Mouse (Mus musculus): Measurements from ENCODE around the gene Pccb.
A peak's percentile ranks its signal among the peaks of the same experiment; 100 is the strongest.

Gene Pccb

GRCm38 (mm10) chr9:100984381-100985310 is 50.1 kb downstream of the Pccb start:
- no peak for DNase-seq (ENCODE audit: low spot score in 2 of 2)

GRCm38 (mm10) chr9:100982786-100983185 is 51.9 kb downstream of the Pccb start:
- DNase-seq (ENCODE audit: low spot score in 2 of 2) = no peak

DNA sequence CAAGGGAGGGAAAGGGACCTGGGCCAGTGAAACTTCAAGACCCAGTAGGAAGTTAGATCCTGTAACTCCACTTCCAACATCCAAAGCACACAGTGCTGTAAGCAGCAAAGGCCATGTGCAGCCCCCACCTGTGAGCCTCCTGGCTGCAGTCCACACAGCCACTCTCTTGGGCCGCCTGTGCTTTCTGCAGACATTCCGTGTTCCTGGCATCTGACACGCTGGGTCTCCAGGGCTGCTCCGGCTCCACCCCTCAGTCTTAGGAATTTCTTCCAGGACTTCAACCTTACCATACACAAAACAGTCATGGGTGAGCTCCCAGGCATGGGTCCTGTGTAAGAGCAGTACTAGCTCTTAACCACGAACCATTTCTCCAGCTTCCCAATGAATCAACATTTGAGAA is 55.4 kb downstream of the Pccb start:
- DNase-seq (ENCODE audit: low spot score in 2 of 2) = no peak

GRCm38 (mm10) chr9:100978666-100979065 is 56.0 kb downstream of the Pccb start:
- no peak for DNase-seq (ENCODE audit: low spot score in 2 of 2)

DNA sequence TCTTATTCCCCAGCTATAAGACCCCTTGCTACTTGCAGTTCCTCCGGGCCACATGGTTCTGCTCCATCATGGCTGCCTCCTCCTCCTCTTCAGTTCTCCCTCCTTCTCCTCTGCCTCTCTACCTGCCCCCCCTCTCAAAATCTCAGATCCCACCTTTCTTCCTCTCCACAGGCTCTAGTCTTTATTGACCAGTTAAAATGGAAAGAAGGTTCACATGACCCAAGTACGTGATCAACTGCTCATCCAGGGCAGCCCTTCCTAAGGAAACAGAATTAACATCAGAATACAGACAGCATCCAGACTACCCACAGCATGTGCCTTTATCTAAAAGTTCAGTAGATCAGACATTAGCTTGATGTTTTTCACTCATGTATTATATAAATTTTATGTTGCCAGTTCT is 65.2 kb downstream of the Pccb start:
- no peak for DNase-seq (ENCODE audit: low spot score in 2 of 2)

DNA sequence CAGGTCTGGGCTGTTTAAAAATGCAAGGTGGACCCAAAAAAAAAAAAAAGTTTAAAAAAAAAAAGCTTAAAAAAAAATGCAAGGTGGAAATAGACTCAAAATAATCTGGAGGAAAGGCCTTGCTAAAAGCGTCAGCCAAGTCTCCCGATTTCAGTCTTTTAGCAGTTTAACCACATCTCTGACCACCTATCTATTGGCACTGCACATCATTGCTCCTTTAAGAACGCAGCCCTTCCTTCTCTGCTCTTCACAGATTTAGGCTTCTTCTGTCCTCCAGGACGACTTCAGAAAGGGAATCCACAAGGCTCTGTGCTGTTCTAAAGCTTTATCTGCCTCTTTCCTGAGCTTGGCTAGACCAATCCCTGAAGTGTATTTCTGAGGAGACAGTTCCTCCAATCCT is 70.6 kb downstream of the Pccb start:
- no peak for DNase-seq (ENCODE audit: low spot score in 2 of 2)

DNA sequence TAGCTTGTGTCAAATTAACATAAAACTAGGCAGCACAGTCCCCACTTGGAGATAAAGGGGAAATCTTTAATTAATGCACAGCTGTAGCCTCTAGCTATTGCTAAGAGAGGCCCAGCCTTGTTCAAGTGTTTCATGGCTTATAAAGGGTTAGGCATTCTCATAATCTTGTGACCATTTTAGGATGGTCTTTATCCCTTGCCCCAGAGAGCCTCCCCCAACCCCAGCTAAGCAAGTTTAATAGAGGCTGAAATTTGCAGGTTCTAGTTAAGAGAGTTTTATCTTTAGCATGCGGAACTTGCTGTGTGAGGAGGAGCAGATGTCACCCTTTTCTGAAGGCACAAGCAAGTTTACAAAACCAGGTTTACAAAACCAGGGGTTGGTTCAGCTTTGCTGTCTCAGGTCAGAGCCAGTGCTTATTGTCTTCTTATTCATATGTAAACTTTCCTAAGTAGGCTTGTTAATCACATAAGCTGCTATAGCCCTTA is 71.2 kb downstream of the Pccb start:
- no peak for DNase-seq (ENCODE audit: low spot score in 2 of 2)

- no peak for DNase-seq (ENCODE audit: low spot score in 2 of 2)
These were observed 71.7 kb downstream of the Pccb start for GRCm38 (mm10) chr9:100962903-100963427.

- peak in 1 of 2 experiments; percentile 6 for DNase-seq (ENCODE audit: low spot score in 2 of 2)
These were observed 83.2 kb downstream of the Pccb start for GRCm38 (mm10) chr9:100951481-100951880.

DNA sequence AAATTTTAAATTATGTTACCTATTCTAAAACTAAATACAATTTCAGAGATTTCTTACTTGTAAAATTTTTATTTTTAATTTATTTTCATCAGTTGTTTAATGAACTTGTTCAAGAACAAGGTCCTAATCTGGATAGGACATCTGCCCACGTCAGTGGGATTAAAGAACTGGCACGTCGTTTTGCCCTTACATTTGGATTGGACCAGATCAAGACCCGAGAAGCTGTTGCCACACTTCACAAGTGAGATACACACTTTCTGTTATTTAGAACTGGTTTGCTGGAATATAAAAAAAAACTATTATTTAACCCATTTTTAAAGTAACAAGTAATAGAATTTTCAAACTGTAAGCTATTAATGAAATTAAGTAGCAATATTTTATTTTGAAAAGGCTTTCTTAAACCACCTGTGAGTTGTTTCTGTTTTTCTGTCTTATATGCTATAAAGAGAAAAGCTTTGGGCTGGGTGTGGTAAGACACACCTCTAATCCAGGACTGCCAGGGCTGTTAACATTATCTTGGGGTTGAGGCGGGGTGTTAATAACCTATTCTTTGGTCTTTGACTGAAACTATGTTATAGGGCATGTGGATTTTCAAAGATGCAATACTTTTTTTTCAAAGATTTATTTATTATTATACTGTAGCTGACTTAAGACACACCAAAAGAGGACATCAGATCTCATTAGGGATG is 89.9 kb downstream of the Pccb start:
- no peak for DNase-seq (ENCODE audit: low spot score in 2 of 2)

DNA sequence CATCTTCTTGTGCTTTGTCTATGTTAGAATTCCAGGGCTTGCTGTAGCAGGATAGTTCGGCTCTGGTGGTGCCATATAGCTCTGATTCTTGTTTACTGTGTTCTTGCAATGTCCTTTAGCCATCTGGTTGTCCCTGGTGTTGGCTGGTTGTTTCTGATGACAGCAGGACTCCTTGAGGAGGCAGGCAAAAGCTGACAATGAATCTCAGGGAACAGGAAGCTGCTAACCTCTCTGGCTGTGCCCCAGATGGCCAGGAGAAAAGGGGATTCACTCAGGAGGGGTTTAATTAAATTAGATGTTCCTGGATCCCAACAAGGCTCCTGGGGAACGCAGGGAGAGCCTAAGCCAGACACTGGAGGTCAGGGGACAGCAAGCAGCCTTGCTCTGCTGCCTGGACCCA is 92.7 kb downstream of the Pccb start:
- DNase-seq (ENCODE audit: low spot score in 2 of 2) = peak in 1 of 2 experiments; percentile 32
